Mouse (Mus musculus) C2C12 (cell line): Measurements from ENCODE around the gene March4.

Source experiments
- CTCF ChIP-seq: IDR thresholded peaks from one replicate; pipeline ENCODE4 v1.5.1; 2011; ENCODE audit not compliant: control insufficient read depth, insufficient read depth, insufficient read length
- MAX ChIP-seq: IDR thresholded peaks from one replicate; pipeline ENCODE4 v1.6.1; 2011; ENCODE audit warnings: mild to moderate bottlenecking, control low read depth
- MYOD1 ChIP-seq: IDR thresholded peaks from one replicate; pipeline ENCODE4 v1.6.1; 2011; ENCODE audit warnings: low read depth; ENCODE audit not compliant: control insufficient read depth, insufficient read length
- USF1 ChIP-seq: IDR thresholded peaks from one replicate; pipeline ENCODE4 v1.6.1; 2011; ENCODE audit warnings: low read depth, mild to moderate bottlenecking, control low read depth, moderate library complexity

DNA sequence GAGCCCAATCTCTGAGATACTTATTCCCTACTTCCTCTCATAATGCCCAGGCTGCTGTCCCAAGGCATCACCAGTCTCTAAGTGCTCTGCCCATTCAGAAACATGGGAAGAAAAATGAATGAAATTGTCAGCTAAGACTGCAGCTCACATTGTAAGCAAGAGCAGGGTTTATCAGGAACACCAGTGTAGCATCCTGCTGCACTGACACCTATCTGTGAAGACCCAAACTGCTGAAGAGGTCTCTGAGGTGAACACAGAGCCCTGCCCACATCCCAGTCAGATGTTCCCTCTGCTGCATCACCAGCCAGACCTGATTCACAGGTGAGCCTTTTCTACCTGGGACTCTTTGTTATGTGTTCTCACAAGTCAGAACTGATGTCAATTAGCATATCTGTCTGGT is 3.3 kb downstream of the March4 start:
- TF ChIP-seq CTCF (no peak), MYOD1 (no peak), MAX (no peak), USF1 (no peak)
